26 mouse cellular contexts compared by ENCODE assay signal in genomic region chr6:99301923-99302322, GRCm38 (mm10).
DNase-seq lines count a peak whose midpoint lies in the region; ATAC-seq and TF ChIP-seq lines count a peak whose summit lies in the region.
"Had no signal": no experiment of that assay in that cellular context is flagged by ENCODE, and none has a peak within 500 bp of the region (broad histone marks: within the 10 kb centered on the region; RNA-seq: fewer than 3 reads in every experiment).

No protein-coding gene starts in this region.

- peaks cover 5% of the 10 kb centered on the region; the same call in 1 of the 2 replicates for H3K79me2 ChIP-seq in liver, adult 2 months (ENCODE audit: control insufficient read depth, insufficient read depth, low read length)

- 29% methylated on average over 8 of the region's 8 CpGs for WGBS in liver, adult 2 months
- 48% methylated on average over 8 of the region's 8 CpGs for WGBS in thymus, adult 2 months
- WGBS in forebrain, embryonic 15.5 days, result 84% methylated on average over 8 of the region's 8 CpGs

- 0 out of 2 replicates have a peak overlapping the region, but pooled peaks have one; percentile 38 for H3K9ac ChIP-seq in liver, adult 2 months (ENCODE audit: low read depth, low read length)
- H3K9ac ChIP-seq in forebrain, embryonic 15.5 days (replicated peaks), result no peak overlapping the region
- H3K9ac ChIP-seq: embryonic facial prominence, embryonic 13.5 days; forebrain, embryonic 12.5 days; heart, embryonic 12.5 days; heart, embryonic 15.5 days; hindbrain, embryonic 13.5 days had no signal

- H3K9me3 ChIP-seq in forebrain, embryonic 15.5 days, result no peaks in the 10 kb centered on the region
- H3K9me3 ChIP-seq: embryonic facial prominence, embryonic 10.5 days; embryonic facial prominence, embryonic 13.5 days; forebrain, embryonic 12.5 days; heart, embryonic 12.5 days; heart, embryonic 15.5 days; hindbrain, embryonic 13.5 days had no signal

- no peaks in the 10 kb centered on the region for H3K27me3 ChIP-seq in liver, adult 2 months (ENCODE audit: control insufficient read depth, insufficient read depth, low read length)
- no peaks in the 10 kb centered on the region for H3K27me3 ChIP-seq in thymus, adult 2 months (ENCODE audit: control insufficient read depth, insufficient read depth, low read length)
- no peaks in the 10 kb centered on the region for H3K27me3 ChIP-seq in forebrain, embryonic 15.5 days
- H3K27me3 ChIP-seq: embryonic facial prominence, embryonic 13.5 days; forebrain, embryonic 12.5 days; heart, embryonic 12.5 days; heart, embryonic 15.5 days; hindbrain, embryonic 13.5 days had no signal

- peaks cover 18% of the 10 kb centered on the region for H3K4me1 ChIP-seq in liver, adult 2 months (ENCODE audit: control insufficient read depth, insufficient read depth, low read length)
- H3K4me1 ChIP-seq in thymus, adult 2 months (replicated peaks; ENCODE audit: control insufficient read depth, insufficient read depth, low read length), result peaks cover 28% of the 10 kb centered on the region
- H3K4me1 ChIP-seq in forebrain, embryonic 15.5 days, result no peaks in the 10 kb centered on the region
- H3K4me1 ChIP-seq: forebrain, embryonic 12.5 days; hindbrain, embryonic 13.5 days had no signal

- H3K36me3 ChIP-seq in liver, adult 2 months (ENCODE audit: control insufficient read depth, insufficient read depth, low read length), result no peaks in the 10 kb centered on the region
- H3K36me3 ChIP-seq in thymus, adult 2 months (ENCODE audit: control insufficient read depth, insufficient read depth, low read length), result no peaks in the 10 kb centered on the region
- no peaks in the 10 kb centered on the region for H3K36me3 ChIP-seq in forebrain, embryonic 15.5 days
- H3K36me3 ChIP-seq: embryonic facial prominence, embryonic 13.5 days; forebrain, embryonic 12.5 days; heart, embryonic 12.5 days; heart, embryonic 15.5 days; hindbrain, embryonic 13.5 days had no signal

- TF ChIP-seq CTCF in liver, adult 2 months (IDR thresholded peaks at IDR 0.05; ENCODE audit: low read depth, low read length), result no peak
- TF ChIP-seq CTCF in thymus, adult 2 months (IDR thresholded peaks at IDR 0.05; ENCODE audit: borderline replicate concordance, control insufficient read depth, extremely low read depth, insufficient read depth, low read length, poor library complexity), result no peak

- TF ChIP-seq POLR2A in liver, adult 2 months (IDR thresholded peaks at IDR 0.05; ENCODE audit: extremely low read depth, insufficient read depth, low read length), result no peak
- no peak for TF ChIP-seq POLR2A in thymus, adult 2 months (IDR thresholded peaks at IDR 0.05; ENCODE audit: control insufficient read depth, extremely low read depth, insufficient read depth, low read length, poor library complexity)

- intact Hi-C loops in heart, postnatal 10 days (cut with DNase I), result no loop called here

- peak; percentile 77 for DNase-seq in heart, adult 11 months
- no peak for DNase-seq in heart, postnatal 10 days
- DNase-seq in liver, adult 2 months (ENCODE audit: extremely low read depth, low read depth, low spot score), result no peak
- DNase-seq in liver, result no peak
- DNase-seq in thymus, adult 2 months, result no peak
- no peak for DNase-seq in thymus, postnatal 0 days (ENCODE audit: low spot score)
- DNase-seq: adrenal gland, adult 8-10 months; adrenal gland, postnatal 25 days; cerebellum, adult 11-12 months; cerebellum, adult 8-10 months; cerebellum, postnatal 10 days; cerebellum, postnatal 36 days; embryo, embryonic 11 days; gastrocnemius, postnatal 10 days; gastrocnemius, postnatal 36 days; heart, postnatal 14 days had no signal

- peak overlapping the region; percentile 85 for H3K27ac ChIP-seq in liver, adult 2 months (replicated peaks; ENCODE audit: insufficient read depth, low read depth, low read length)
- peak overlapping the region; percentile 94; the same call in 1 of the 2 replicates for H3K27ac ChIP-seq in thymus, adult 2 months (ENCODE audit: control insufficient read depth, insufficient read depth, low read length)
- no peak overlapping the region for H3K27ac ChIP-seq in forebrain, embryonic 15.5 days (replicated peaks)
- H3K27ac ChIP-seq: embryonic facial prominence, embryonic 10.5 days; embryonic facial prominence, embryonic 13.5 days; forebrain, embryonic 12.5 days; heart, embryonic 15.5 days; hindbrain, embryonic 13.5 days had no signal

- no peak for ATAC-seq in forebrain, embryonic 15.5 days (replicated peaks)
- ATAC-seq: forebrain, embryonic 16.5 days; hindbrain, embryonic 16.5 days had no signal

- no peak overlapping the region for H3K4me3 ChIP-seq in liver, adult 2 months (ENCODE audit: insufficient read depth, low read depth, low read length)
- no peak overlapping the region for H3K4me3 ChIP-seq in thymus, adult 2 months (ENCODE audit: control insufficient read depth, insufficient read depth, low read length)
- no peak overlapping the region for H3K4me3 ChIP-seq in forebrain, embryonic 15.5 days
- H3K4me3 ChIP-seq: embryonic facial prominence, embryonic 10.5 days; embryonic facial prominence, embryonic 13.5 days; erythroblast, embryonic 14.5 days; forebrain, embryonic 12.5 days; heart, embryonic 12.5 days; heart, embryonic 15.5 days; hindbrain, embryonic 13.5 days had no signal

- H3K4me2 ChIP-seq in forebrain, embryonic 15.5 days (replicated peaks), result no peak overlapping the region
- H3K4me2 ChIP-seq: embryonic facial prominence, embryonic 13.5 days; forebrain, embryonic 12.5 days; heart, embryonic 12.5 days; heart, embryonic 15.5 days; hindbrain, embryonic 13.5 days had no signal
